Mouse (Mus musculus) liver, embryonic 16.5 days (tissue): ENCODE results near the gene Ifna14. TPM values are rescaled to one million over a fixed set of nuclear protein-coding genes. Genes with fewer than 3 reads are reported as not detected.
A peak's percentile ranks its signal among the peaks of the same experiment; 100 is the strongest.
"Not testable (repeated sequence)": the region's sequence is repeated elsewhere in the genome, so short reads cannot be mapped to it uniquely, and the experiment has no call there.

Experiments
- ATAC-seq: fragments of 200-750 bp; cut with Nextera tagmentation; 2 replicates; pipeline ENCODE4 v1.8.0; 2017; ENCODE audit warnings: low read depth, mild to moderate bottlenecking, moderate number of reproducible peaks, moderate library complexity
- H3K27ac ChIP-seq: fragments of 300-500 bp; sonication (generic); 2 replicates; pipeline ENCODE4 v1.5.1; 2014; ENCODE audit warnings: mild to moderate bottlenecking, low read length
- H3K27me3 ChIP-seq: fragments of 300-500 bp; sonication (generic); 2 replicates; pipeline ENCODE4 v1.6.1; 2014; ENCODE audit warnings: low read depth, low read length, mixed read lengths; ENCODE audit not compliant: control insufficient read depth, insufficient read depth
- H3K36me3 ChIP-seq: fragments of 300-500 bp; sonication (generic); 2 replicates; pipeline ENCODE4 v1.6.1; 2014; ENCODE audit warnings: mild to moderate bottlenecking; ENCODE audit not compliant: control insufficient read depth, insufficient read depth
- H3K4me1 ChIP-seq: fragments of 300-500 bp; sonication (generic); 2 replicates; pipeline ENCODE4 v1.6.1; 2014; ENCODE audit warnings: low read depth, low read length, mixed read lengths; ENCODE audit not compliant: control insufficient read depth
- H3K4me2 ChIP-seq: fragments of 300-500 bp; sonication (generic); 2 replicates; pipeline ENCODE4 v1.6.1; 2014; ENCODE audit warnings: low read depth, low read length, mixed read lengths
- H3K4me3 ChIP-seq: fragments of 300-500 bp; sonication (generic); 2 replicates; pipeline ENCODE4 v1.5.1; 2014; ENCODE audit warnings: low read depth, mild to moderate bottlenecking, low read length
- H3K9ac ChIP-seq: fragments of 300-500 bp; sonication (generic); 2 replicates; pipeline ENCODE4 v1.6.1; 2014; ENCODE audit warnings: low read depth, low read length
- H3K9me3 ChIP-seq: fragments of 300-500 bp; sonication (generic); replicated peaks from 2 replicates; pipeline ENCODE4 v1.6.1; 2016; ENCODE audit warnings: low read length; ENCODE audit not compliant: control insufficient read depth
- WGBS: fragments of 180-500 bp; shearing (Covaris S2); extraction: QIAGEN DNeasy Blood & Tissue Kit; methylation state at CpG from one replicate; pipeline ENCODE4 v1.1.7; 2014; ENCODE audit not compliant: insufficient replicate concordance; 5-methylcytosine and 5-hydroxymethylcytosine counted together
- polyA plus RNA-seq: library from polyadenylated mRNA; unstranded; fragments of >200 nt; fragmentation: Nextera tagmentation; extraction: Ambion mirVana; gene quantifications from 2 replicates; pipeline ENCODE4 v1.2.1, GENCODE M21; 2015

Gene Ifna14
- polyA plus RNA-seq = not detected in 2 replicates

DNA sequence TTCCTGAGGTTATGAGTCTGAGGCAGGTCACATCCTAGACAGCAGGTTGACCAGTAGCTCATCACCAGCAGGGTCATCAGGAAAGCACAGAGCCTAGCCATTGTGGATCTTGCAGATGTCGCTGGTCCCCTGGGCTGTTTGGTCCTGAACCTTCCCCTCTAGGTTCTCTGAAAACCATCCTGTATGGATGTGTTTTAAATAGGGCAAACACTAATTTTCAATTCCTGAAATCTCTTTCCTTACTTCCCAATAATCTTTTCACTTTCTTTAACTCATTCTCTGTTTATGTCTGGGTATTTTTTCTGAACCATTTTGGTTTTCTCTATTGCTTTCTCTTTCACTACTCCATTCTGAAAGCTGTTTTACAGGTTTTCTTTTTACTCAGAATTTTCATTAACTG, at the start of gene Ifna14:
Ifna14 (minus strand) TSS at position 101 of the 400 bp plus-strand sequence.
- 29% methylated on average over 1 of the region's 1 CpGs for WGBS
- no peaks in the 10 kb centered on the region for H3K9me3 ChIP-seq

DNA sequence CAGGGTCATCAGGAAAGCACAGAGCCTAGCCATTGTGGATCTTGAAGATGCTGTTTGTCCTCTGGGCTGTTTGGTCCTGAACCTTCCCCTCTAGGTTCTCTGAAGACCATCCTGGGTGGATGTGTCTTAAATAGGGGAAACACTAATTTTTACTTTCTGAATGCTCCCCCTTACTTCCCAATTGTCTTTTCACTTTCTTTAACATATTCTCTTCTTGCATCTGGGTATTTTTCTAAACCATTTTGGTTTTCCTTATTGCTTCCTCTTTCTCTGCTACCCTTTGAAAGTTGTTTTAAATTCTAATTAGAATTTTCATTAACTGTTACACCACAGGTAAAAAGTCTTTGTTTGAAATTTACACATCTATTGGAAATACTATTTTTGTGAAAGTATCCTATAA, 31.7 kb upstream of the Ifna14 start, which contains the start of gene Ifna12:
Ifna12 (minus strand) TSS at position 101 of the 400 bp plus-strand sequence.
- H3K9ac ChIP-seq = no peak within 1 kb of the TSS
- H3K9me3 ChIP-seq = no peaks in the 10 kb centered on the region
- H3K27ac ChIP-seq = no peak within 1 kb of the TSS
- H3K4me1 ChIP-seq = no peaks in the 10 kb centered on the region
- no peaks in the 10 kb centered on the region for H3K27me3 ChIP-seq
- ATAC-seq = no peak
- no peak within 1 kb of the TSS for H3K4me2 ChIP-seq
- H3K4me3 ChIP-seq = no peak within 1 kb of the TSS
- no peaks in the 10 kb centered on the region for H3K36me3 ChIP-seq

More for the DNA sequence above, at the start of gene Ifna14:
- no peaks in the 10 kb centered on the region for H3K27me3 ChIP-seq
- no peak within 1 kb of the TSS for H3K4me2 ChIP-seq
- H3K27ac ChIP-seq = no peak within 1 kb of the TSS
- H3K4me1 ChIP-seq = no peaks in the 10 kb centered on the region
- H3K9ac ChIP-seq = no peak within 1 kb of the TSS
- no peaks in the 10 kb centered on the region for H3K36me3 ChIP-seq
- no peak for ATAC-seq
- H3K4me3 ChIP-seq = no peak within 1 kb of the TSS

DNA sequence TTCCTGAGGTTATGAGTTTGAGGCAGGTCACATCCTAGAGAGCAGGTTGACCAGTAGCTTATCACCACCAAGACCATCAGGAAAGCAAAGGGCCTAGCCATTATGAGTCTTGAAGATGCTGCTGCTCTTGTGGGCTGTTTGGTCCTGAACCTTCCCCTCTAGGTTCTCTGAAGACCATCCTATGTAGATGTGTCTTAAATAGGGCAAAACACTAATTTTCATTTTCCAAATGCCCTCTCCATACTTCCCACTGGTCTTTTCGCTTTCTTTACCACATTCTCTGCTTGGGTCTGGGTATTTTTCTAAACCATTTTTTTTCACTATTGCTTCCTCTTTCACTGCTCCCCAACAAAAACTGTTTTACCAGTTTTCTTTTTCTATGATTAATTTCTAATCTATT, 20.7 kb upstream of the Ifna14 start, which contains the start of gene Ifna9:
Ifna9 (minus strand) TSS at position 101 of the 400 bp plus-strand sequence.
- H3K4me3 ChIP-seq = no peak within 1 kb of the TSS
- no peak within 1 kb of the TSS for H3K27ac ChIP-seq
- ATAC-seq = no peak
- WGBS = 42% methylated on average over 1 of the region's 1 CpGs
- no peaks in the 10 kb centered on the region for H3K4me1 ChIP-seq
- H3K4me2 ChIP-seq = no peak within 1 kb of the TSS
- no peaks in the 10 kb centered on the region for H3K36me3 ChIP-seq
- H3K9ac ChIP-seq = no peak within 1 kb of the TSS
- no peaks in the 10 kb centered on the region for H3K9me3 ChIP-seq
- no peaks in the 10 kb centered on the region for H3K27me3 ChIP-seq

DNA sequence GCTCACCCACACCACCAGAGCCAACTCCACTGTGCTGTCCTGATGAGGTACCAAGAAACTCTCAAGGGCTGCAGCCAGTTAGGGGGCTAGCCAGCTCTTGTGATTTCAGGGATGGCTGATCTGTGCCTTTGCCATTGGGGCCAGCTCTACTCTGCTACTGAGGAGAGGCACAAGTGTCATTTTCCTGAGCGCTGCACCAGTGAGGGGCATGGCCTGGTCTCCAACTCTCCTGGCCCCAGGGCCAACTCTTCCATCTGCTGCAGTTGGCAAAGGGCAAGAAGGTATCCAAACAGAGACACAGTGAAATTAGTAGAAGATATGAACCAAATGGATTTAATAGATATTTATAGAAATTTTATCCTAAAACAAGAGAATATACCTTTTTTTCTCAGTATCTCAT, 9.8 kb downstream of the Ifna14 start:
- H3K27ac ChIP-seq = no peak overlapping the region
- no peak overlapping the region for H3K4me2 ChIP-seq
- H3K9me3 ChIP-seq = no peaks in the 10 kb centered on the region
- H3K9ac ChIP-seq = no peak overlapping the region
- no peak for ATAC-seq
- no peaks in the 10 kb centered on the region for H3K36me3 ChIP-seq
- WGBS = 71% methylated on average over 1 of the region's 1 CpGs
- no peak overlapping the region for H3K4me3 ChIP-seq
- no peaks in the 10 kb centered on the region for H3K27me3 ChIP-seq
- no peaks in the 10 kb centered on the region for H3K4me1 ChIP-seq

DNA sequence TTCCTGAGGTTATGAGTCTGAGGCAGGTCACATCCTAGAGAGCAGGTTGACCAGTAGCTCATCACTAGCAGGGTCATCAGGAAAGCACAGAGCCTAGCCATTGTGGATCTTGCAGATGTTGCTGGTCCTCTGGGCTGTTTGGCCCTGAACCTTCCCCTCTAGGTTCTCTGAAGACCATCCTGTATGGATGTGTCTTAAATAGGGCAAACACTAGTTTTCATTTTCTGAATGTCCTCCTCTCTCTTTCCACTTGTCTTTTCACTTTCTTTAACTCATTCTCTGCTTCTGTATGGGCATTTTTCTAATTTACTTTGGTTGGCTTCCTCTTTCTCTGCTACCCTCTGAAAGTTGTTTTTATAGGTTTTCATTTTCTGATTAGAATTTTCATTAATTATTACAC, 13.5 kb downstream of the Ifna14 start, which contains the start of gene Ifna15:
Ifna15 (minus strand) TSS at position 101 of the 400 bp plus-strand sequence.
- not testable (repeated sequence) for H3K4me3 ChIP-seq, H3K27me3 ChIP-seq, ATAC-seq

DNA sequence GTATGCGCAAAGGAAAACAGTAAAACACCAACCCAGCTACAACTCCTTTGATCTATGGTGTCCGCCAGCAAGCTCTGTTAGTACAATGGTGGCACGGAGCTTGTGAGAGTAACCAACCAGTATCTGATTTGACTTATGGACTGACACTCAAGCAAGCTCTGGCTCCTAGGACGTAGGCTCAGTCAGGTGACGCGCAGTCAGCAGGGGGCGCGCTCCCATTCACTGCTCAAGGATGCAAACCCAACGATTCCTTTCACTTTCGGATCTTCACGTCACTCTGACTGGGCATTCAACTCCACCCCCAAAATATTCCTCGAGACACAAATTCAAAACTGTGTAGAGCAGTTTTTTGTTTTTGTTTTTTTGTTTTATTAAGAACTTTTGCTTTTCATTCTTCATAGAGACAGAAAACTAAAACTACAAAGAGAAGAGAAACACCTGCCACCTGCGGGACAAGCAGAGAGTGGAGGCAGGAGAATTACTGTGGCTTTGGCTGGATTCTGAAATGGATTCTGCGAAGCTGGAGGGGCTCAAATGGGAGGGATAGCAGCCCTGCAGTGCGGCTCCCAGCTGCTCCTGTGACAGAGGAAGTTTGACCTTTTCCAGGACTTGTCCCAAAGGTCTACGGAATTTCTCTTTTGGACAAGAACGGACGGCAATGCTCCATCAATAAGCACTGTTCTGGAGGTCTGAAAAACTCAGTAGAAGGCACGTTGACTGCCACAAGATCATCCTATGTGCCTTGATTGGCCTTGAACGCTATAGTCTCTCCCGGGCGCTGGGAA, 21.2 kb downstream of the Ifna14 start:
- Histone ChIP-seq H3K9me3 (no peaks in the 10 kb centered on the region), H3K4me1 (peaks cover 2% of the 10 kb centered on the region; the same call in 1 of the 2 replicates), H3K9ac (peak overlapping the region; percentile 56), H3K27me3 (no peaks in the 10 kb centered on the region), H3K27ac (no peak overlapping the region), H3K4me3 (peak overlapping the region; percentile 61), H3K4me2 (peak overlapping the region; percentile 75), H3K36me3 (no peaks in the 10 kb centered on the region)
- WGBS = 20% methylated on average over 22 of the region's 22 CpGs
- ATAC-seq = peak; percentile 93

More for the DNA sequence above, 13.5 kb downstream of the Ifna14 start, which contains the start of gene Ifna15:
- not testable (repeated sequence) for H3K4me1 ChIP-seq, H3K9me3 ChIP-seq, H3K4me2 ChIP-seq, H3K36me3 ChIP-seq, H3K27ac ChIP-seq, H3K9ac ChIP-seq

DNA sequence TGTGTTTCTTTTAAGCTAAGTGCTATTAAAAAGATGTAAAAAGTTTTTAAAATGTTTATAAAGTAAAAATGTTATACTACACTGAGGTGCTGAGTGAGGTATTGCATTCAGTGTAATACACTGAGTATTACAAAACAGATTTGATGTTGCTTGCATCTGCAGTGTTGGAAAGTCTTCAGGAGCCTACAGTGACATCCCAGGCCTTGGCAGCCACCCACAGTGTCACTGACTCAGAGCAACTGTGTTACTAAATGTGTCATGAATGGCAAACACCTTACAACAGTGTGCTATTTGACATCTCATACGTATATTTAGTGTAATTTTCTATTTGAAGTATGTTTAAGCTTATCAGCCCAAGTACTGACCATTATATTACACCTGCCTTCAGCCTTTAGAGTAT, 23.6 kb downstream of the Ifna14 start:
- ATAC-seq = no peak
- no peak overlapping the region for H3K9ac ChIP-seq
- 59% methylated on average over 1 of the region's 1 CpGs for WGBS
- no peak overlapping the region for H3K4me3 ChIP-seq
- no peaks in the 10 kb centered on the region for H3K27me3 ChIP-seq
- H3K4me1 ChIP-seq = peaks cover 2% of the 10 kb centered on the region; the same call in 1 of the 2 replicates
- H3K4me2 ChIP-seq = no peak overlapping the region
- no peaks in the 10 kb centered on the region for H3K9me3 ChIP-seq
- H3K27ac ChIP-seq = no peak overlapping the region
- no peaks in the 10 kb centered on the region for H3K36me3 ChIP-seq

DNA sequence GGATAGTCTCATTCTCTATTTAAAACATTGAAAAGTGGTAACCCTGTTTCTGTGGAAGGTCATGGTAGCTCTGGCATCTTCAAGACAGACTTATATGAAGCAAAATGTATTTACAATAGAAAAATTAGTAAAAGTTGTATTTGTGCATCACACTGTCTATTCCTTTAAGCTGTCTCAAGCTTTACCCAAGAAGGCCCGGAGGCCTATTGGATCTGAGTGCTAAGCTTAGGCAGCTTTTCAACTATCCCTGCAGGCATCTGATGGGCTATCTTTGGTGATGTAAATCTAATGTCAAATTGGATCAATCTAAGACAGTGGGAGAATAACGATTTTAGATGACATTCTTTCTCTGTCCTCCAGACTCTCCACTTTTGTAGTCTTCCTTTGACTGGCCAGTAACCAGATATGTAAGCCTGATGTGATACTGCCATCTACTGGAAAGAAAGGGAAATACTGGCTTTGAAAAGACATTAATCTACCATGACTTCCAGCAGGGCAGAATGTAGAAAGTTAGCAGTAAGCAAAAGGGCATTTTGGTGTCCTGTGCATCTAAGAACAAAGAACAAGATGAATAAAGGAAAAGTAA, 27.9 kb downstream of the Ifna14 start:
- no peak overlapping the region for H3K27ac ChIP-seq
- H3K4me3 ChIP-seq = no peak overlapping the region
- WGBS = 40% methylated on average over 2 of the region's 2 CpGs
- H3K36me3 ChIP-seq = no peaks in the 10 kb centered on the region
- no peak overlapping the region for H3K4me2 ChIP-seq
- H3K9me3 ChIP-seq = no peaks in the 10 kb centered on the region
- no peak overlapping the region for H3K9ac ChIP-seq
- 0 out of 2 replicates have a peak, but pooled peaks have one; percentile 32 for ATAC-seq
- H3K4me1 ChIP-seq = no peaks in the 10 kb centered on the region
- no peaks in the 10 kb centered on the region for H3K27me3 ChIP-seq

DNA sequence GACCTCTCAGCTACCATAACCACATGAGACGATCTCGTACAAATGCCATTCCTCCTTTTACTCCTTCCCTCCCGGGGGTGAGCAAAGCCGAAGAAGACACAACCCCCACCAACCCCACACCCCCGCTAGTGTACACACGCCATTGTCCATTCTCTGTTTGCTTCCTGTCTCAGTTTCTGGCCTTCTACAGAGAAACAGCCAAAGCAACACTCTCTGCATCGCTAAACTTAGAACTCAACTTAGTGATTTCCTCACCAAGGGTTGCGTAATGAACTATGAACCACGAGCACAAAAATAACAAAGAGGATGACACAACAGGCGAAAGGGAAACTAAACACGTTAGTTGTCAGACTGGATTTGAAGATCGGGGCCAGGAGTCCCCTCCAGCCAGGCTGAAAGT, 34.3 kb downstream of the Ifna14 start:
- no peaks in the 10 kb centered on the region for H3K9me3 ChIP-seq
- no peaks in the 10 kb centered on the region for H3K27me3 ChIP-seq
- ATAC-seq = peak; percentile 46
- peaks cover 21% of the 10 kb centered on the region for H3K4me1 ChIP-seq
- H3K4me3 ChIP-seq = peak overlapping the region; percentile 23
- H3K36me3 ChIP-seq = no peaks in the 10 kb centered on the region
- peak overlapping the region; percentile 77 for H3K27ac ChIP-seq
- H3K9ac ChIP-seq = no peak overlapping the region; the same call in 1 of the 2 replicates
- 12% methylated on average over 12 of the region's 12 CpGs for WGBS
- H3K4me2 ChIP-seq = peak overlapping the region; percentile 33
